Mouse (Mus musculus): ENCODE data around the gene Espnl. TPM values are rescaled to one million over a fixed set of nuclear protein-coding genes. Genes with fewer than 3 reads are reported as not detected.
A peak's percentile ranks its signal among the peaks of the same experiment; 100 is the strongest.

Espnl gene
- total RNA-seq, 4 experiments from 2014 or later = not detected

GRCm38 (mm10) chr1:91380453-91381090 lies 58.7 kb downstream of the Espnl start:
- DNase-seq (ENCODE audit: low spot score) = peak; percentile 69

GRCm38 (mm10) chr1:91381091-91381471 lies 59.2 kb downstream of the Espnl start:
- DNase-seq (ENCODE audit: low spot score) = no peak

GRCm38 (mm10) chr1:91390369-91390768 lies 68.5 kb downstream of the Espnl start:
- no peak for DNase-seq (ENCODE audit: low spot score)

- no peak for DNase-seq (ENCODE audit: low spot score)
These were observed 76.0 kb downstream of the Espnl start for GRCm38 (mm10) chr1:91397927-91398259.

Other genes starting within 250 kb of the Espnl start
- gene Rbm44, start 177.0 kb upstream of the Espnl start, total RNA-seq (2022) = not detected
- 1 to 10 TPM; 3.4 to 5.1 (median 4.5) TPM for gene Ramp1, start 142.3 kb upstream of the Espnl start, total RNA-seq (2022)
- gene Ube2f, start 71.8 kb upstream of the Espnl start, total RNA-seq (2022) = 10 to 100 TPM; 39.6 to 52.2 (median 45.2) TPM
- gene Scly, start 23.7 kb upstream of the Espnl start, total RNA-seq (2022) = 10 to 100 TPM; 15.5 to 20.3 (median 19.3) TPM
- gene Klhl30, start 28.9 kb downstream of the Espnl start, total RNA-seq (2022) = 10 to 100 TPM; 36.7 to 52.8 (median 42.5) TPM
- under 1 TPM in 1 of 4 experiments, not detected in 3; 0.09 TPM for gene Erfe, start 44.4 kb downstream of the Espnl start, total RNA-seq (2022)
- 10 to 100 TPM; 41.5 to 53.3 (median 44.4) TPM for gene Ilkap, start 76.7 kb downstream of the Espnl start, total RNA-seq (2022)
- gene Hes6, start 92.0 kb downstream of the Espnl start, total RNA-seq (2022) = 10 to 100 TPM; 18.6 to 20.4 (median 20.0) TPM
- 10 to 100 TPM in 3 of 4 experiments, 1 to 10 TPM in 1; 8.3 to 15.0 (median 13.5) TPM for gene Per2, start 137.2 kb downstream of the Espnl start, total RNA-seq (2022)
- gene Traf3ip1, start 172.6 kb downstream of the Espnl start, total RNA-seq (2022) = 1 to 10 TPM; 4.2 to 5.4 (median 4.9) TPM
- gene Asb1, start 218.5 kb downstream of the Espnl start, total RNA-seq (2022) = 10 to 100 TPM; 17.3 to 27.2 (median 20.5) TPM